ENCODE assay signal across 8 mouse cellular contexts in genomic region chr4:97779003-97779930, GRCm38 (mm10). TPM values are rescaled to one million over a fixed set of nuclear protein-coding genes. Genes with fewer than 3 reads are reported as not detected.
DNase-seq lines count a peak whose midpoint lies in the region; ATAC-seq and TF ChIP-seq lines count a peak whose summit lies in the region.

No protein-coding gene starts in this region.

- no peaks in the 10 kb centered on the region for H3K79me2 ChIP-seq in heart, adult 2 months (replicated peaks; ENCODE audit: control insufficient read depth, insufficient read depth, low read length)

- no peak for ATAC-seq in hindbrain, embryonic 12.5 days (ENCODE audit: low FRiP score)
- ATAC-seq in midbrain, embryonic 13.5 days, result no peak

- H3K9ac ChIP-seq in heart, adult 2 months (ENCODE audit: low read depth, low read length), result peak overlapping the region; percentile 100
- peak overlapping the region; percentile 93 for H3K9ac ChIP-seq in hindbrain, embryonic 12.5 days
- peak overlapping the region; percentile 94 for H3K9ac ChIP-seq in midbrain, embryonic 13.5 days (replicated peaks)

- peaks cover 17% of the 10 kb centered on the region for H3K36me3 ChIP-seq in heart, adult 2 months (ENCODE audit: control insufficient read depth, insufficient read depth, low read length)
- H3K36me3 ChIP-seq in hindbrain, embryonic 12.5 days, result peaks cover 12% of the 10 kb centered on the region
- H3K36me3 ChIP-seq in midbrain, embryonic 13.5 days, result peaks cover 9% of the 10 kb centered on the region

- H3K4me3 ChIP-seq in heart, adult 2 months, result peak overlapping the region; percentile 86
- H3K4me3 ChIP-seq in brown adipose tissue, adult 24 weeks (ENCODE audit: insufficient read depth, low read depth, low read length), result peak overlapping the region; percentile 99
- H3K4me3 ChIP-seq in hindbrain, embryonic 12.5 days, result peak overlapping the region; percentile 74
- H3K4me3 ChIP-seq in midbrain, embryonic 13.5 days (replicated peaks), result peak overlapping the region; percentile 72

- WGBS in heart, adult 2 months, result 5% methylated on average over 18 of the region's 18 CpGs
- WGBS in hindbrain, embryonic 12.5 days, result 6% methylated on average over 18 of the region's 18 CpGs
- 6% methylated on average over 18 of the region's 18 CpGs for WGBS in midbrain, embryonic 13.5 days

- peak overlapping the region; percentile 84 for H3K4me2 ChIP-seq in hindbrain, embryonic 12.5 days (replicated peaks)
- H3K4me2 ChIP-seq in midbrain, embryonic 13.5 days (replicated peaks), result peak overlapping the region; percentile 88

- peak in 1 of 2 experiments; percentile 49 for DNase-seq in heart, adult 2 months
- no peak for DNase-seq in heart, postnatal 14 days
- no peak for DNase-seq in gastrocnemius, postnatal 25 days
- no peak for DNase-seq in right cerebral cortex, postnatal 36 days (ENCODE audit: low spot score in 2 of 2)
- DNase-seq in adrenal gland, postnatal 36 days, result no peak

- no peak for TF ChIP-seq EP300 in heart, adult 2 months (IDR thresholded peaks at IDR 0.05; ENCODE audit: insufficient read depth, low read depth, low read length)

- TF ChIP-seq CTCF in heart, adult 2 months (IDR thresholded peaks at IDR 0.05), result no peak

- H3K9me3 ChIP-seq in hindbrain, embryonic 12.5 days (replicated peaks), result no peaks in the 10 kb centered on the region
- H3K9me3 ChIP-seq in midbrain, embryonic 13.5 days, result no peaks in the 10 kb centered on the region

- peaks cover 4% of the 10 kb centered on the region for H3K4me1 ChIP-seq in heart, adult 2 months (ENCODE audit: control insufficient read depth, insufficient read depth, low read length)
- peaks cover 10% of the 10 kb centered on the region for H3K4me1 ChIP-seq in brown adipose tissue, adult 24 weeks (ENCODE audit: control insufficient read depth, insufficient read depth, insufficient read length, low read length)
- peaks cover 23% of the 10 kb centered on the region for H3K4me1 ChIP-seq in hindbrain, embryonic 12.5 days
- H3K4me1 ChIP-seq in midbrain, embryonic 13.5 days (replicated peaks), result peaks cover 36% of the 10 kb centered on the region

- no peaks in the 10 kb centered on the region for H3K27me3 ChIP-seq in heart, adult 2 months (ENCODE audit: control insufficient read depth, insufficient read depth, low read length)
- peaks cover 8% of the 10 kb centered on the region; the same call in 1 of the 2 replicates for H3K27me3 ChIP-seq in hindbrain, embryonic 12.5 days
- H3K27me3 ChIP-seq in midbrain, embryonic 13.5 days, result peaks cover 71% of the 10 kb centered on the region

- H3K27ac ChIP-seq in heart, adult 2 months, result peak overlapping the region; percentile 96
- H3K27ac ChIP-seq in brown adipose tissue, adult 24 weeks (replicated peaks; ENCODE audit: low read depth, low read length), result peak overlapping the region; percentile 89
- peak overlapping the region; percentile 94 for H3K27ac ChIP-seq in hindbrain, embryonic 12.5 days
- H3K27ac ChIP-seq in midbrain, embryonic 13.5 days, result peak overlapping the region; percentile 85

- intact Hi-C loops in heart, adult 2 months (cut with DNase I), result loop anchor here (2.0 to 5.0 kb wide), 6 partner anchors 16 to 543 kb away; no protein-coding TSS in a partner anchor
- intact Hi-C loops in heart, postnatal 14 days (cut with DNase I), result loop anchor here (2.0 to 5.0 kb wide), 7 partner anchors 38 to 543 kb away; no protein-coding TSS in a partner anchor

- no peak for TF ChIP-seq POLR2A in heart, adult 2 months (IDR thresholded peaks at IDR 0.05; ENCODE audit: insufficient read depth, low read depth, low read length)

RNA-seq across cellular contexts. Expression of gene E130114P18Rik, which starts 1.4 kb away (rescaled TPM):
- not detected for total RNA-seq in heart, adult 2 months (2021)
- polyA plus RNA-seq in heart, adult 2 months (2012; rRNA removed), result 0.15 TPM in 1 of 2 replicates, not detected in the other
- not detected for total RNA-seq in heart, postnatal 14 days (2021)
- polyA plus RNA-seq in brown adipose tissue, adult 24 weeks (2012; ENCODE audit: insufficient read depth, insufficient read length, missing spikeins), result not detected in 2 replicates
- polyA plus RNA-seq in hindbrain, embryonic 12.5 days (2016; fragmentation: Nextera tagmentation; extraction: Ambion mirVana), result 28.0 and 28.2 TPM in 2 replicates
- 22.5 and 24.4 TPM in 2 replicates for polyA plus RNA-seq in midbrain, embryonic 13.5 days (2015; fragmentation: Nextera tagmentation; extraction: Ambion mirVana)
- total RNA-seq in gastrocnemius, postnatal 25 days (2021), result under 1 TPM in 1 of 2 experiments, not detected in 1; 0.41 TPM
- total RNA-seq in adrenal gland, postnatal 36 days (2021), result not detected

RNA-seq across cellular contexts. Expression of gene Nfia, which starts 6.7 kb away (rescaled TPM):
- 100 to 1,000 TPM; 126 to 128 TPM for total RNA-seq in heart, adult 2 months (2021)
- 70.3 and 75.6 TPM in 2 replicates for polyA plus RNA-seq in heart, adult 2 months (2012; rRNA removed)
- total RNA-seq in heart, postnatal 14 days (2021), result 100 to 1,000 TPM; 159 to 170 TPM
- polyA plus RNA-seq in brown adipose tissue, adult 24 weeks (2012; ENCODE audit: insufficient read depth, insufficient read length, missing spikeins), result 43.3 and 74.8 TPM in 2 replicates
- polyA plus RNA-seq in hindbrain, embryonic 12.5 days (2016; fragmentation: Nextera tagmentation; extraction: Ambion mirVana), result 58.4 and 62.7 TPM in 2 replicates
- polyA plus RNA-seq in midbrain, embryonic 13.5 days (2015; fragmentation: Nextera tagmentation; extraction: Ambion mirVana), result 31.7 and 36.2 TPM in 2 replicates
- 10 to 100 TPM; 54.7 to 55.0 TPM for total RNA-seq in gastrocnemius, postnatal 25 days (2021)
- total RNA-seq in adrenal gland, postnatal 36 days (2021), result 100 to 1,000 TPM; 124 to 204 TPM
